Mouse (Mus musculus): Measurements from ENCODE around the gene Strada.
A peak's percentile ranks its signal among the peaks of the same experiment; 100 is the strongest.
"Not testable (repeated sequence)": the region's sequence is repeated elsewhere in the genome, so short reads cannot be mapped to it uniquely, and the experiment has no call there.

The Strada gene

DNA sequence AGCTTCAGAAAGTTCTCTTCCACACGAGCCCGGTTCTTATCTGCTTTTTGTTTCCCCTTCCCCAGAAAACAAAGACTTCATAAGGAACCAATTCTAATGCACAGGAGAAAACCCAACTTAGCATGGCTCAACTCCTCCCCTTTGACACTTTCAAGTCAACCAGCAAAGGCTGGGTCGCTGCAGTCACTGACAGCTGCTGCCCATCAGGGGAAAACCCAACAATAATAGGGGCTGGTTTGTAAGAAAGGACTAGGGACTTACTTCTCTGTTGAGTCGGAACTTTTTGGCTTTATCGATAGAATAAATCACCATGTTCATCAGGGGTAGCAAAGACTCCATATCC is at the start of gene Strada:
TSS of gene Strada (minus strand) at position 46 of the 343 bp plus-strand sequence.
- DNase-seq (ENCODE audit: extremely low spot score, low read depth, low spot score) = no peak

DNA sequence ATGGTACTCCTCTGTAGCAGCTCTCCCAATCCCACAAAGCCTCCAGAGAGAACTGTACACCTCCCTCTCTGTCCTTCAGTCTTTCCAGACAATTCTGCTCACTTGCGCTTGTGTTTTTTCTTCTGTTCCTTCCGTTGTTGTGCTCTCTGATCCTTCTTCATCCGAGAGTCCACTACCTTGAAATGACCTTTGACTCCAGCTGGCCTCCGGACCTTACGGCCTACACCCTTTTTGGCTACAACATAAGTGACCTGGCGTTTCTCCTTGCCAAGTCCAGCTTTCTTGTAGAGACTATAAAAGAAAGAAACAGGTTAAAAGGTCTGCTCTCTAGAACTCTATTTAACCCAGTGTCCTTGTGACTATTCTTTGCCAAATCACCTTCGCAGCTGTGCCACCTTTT is 47.4 kb upstream of the Strada start:
- no peak for DNase-seq (ENCODE audit: extremely low spot score, low read depth, low spot score)

DNA sequence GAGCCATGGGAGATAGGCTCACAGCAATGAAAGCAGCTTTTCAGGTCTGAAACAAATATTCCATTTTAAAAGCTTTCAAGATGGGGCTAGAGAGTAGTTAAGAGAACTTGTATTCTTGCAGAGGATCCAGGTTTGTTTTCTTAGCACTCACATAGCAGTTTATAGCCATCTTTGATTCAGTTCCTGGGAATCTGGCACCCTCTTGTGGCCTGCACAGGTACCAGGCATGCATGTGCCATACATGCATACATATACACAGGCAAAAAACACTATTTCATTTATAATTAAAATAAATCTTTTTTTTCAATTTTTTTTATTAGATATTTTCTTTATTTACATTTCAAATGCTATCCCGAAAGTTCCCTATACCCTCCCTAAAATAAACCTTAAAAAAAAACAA is 44.9 kb upstream of the Strada start:
- no peak for DNase-seq (ENCODE audit: extremely low spot score, low read depth, low spot score)

DNA sequence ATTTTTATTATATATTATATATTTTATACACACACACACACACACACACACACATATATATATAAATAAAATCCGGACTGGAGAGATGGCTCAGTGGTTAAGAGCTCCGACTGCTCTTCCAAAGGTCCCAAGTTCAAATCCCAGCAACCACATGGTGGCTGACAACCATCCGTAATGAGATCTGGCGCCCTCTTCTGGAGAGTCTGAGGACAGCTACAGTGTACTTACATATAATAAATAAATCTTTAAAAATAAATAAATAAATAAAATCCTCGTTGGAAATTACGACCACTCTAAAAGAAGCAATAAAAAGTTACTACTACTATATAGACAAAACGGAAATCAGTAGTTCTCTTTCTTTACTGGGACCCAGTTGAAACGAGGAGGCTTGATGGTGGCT is 32.0 kb upstream of the Strada start:
- DNase-seq (ENCODE audit: extremely low spot score, low read depth, low spot score) = not testable (repeated sequence)

DNA sequence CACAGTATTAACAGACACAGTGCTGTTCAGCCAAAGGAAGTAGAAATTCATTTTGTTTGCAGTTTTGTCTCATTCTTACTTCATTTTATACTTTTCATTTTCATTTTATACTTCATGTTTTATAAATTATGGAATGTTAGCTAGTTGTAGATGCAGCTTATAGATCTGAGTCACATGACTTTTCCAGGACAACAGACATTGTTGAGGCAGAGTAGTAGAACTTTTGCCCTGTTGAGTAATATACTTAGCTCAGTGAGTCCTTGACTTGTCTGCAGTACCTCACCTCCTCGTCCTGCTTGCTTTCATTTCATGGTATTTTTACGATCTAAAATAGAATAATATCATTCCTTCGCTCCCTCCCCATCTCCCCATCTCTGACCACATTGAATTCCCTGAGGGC is 18.6 kb upstream of the Strada start:
- no peak for DNase-seq (ENCODE audit: extremely low spot score, low read depth, low spot score)

DNA sequence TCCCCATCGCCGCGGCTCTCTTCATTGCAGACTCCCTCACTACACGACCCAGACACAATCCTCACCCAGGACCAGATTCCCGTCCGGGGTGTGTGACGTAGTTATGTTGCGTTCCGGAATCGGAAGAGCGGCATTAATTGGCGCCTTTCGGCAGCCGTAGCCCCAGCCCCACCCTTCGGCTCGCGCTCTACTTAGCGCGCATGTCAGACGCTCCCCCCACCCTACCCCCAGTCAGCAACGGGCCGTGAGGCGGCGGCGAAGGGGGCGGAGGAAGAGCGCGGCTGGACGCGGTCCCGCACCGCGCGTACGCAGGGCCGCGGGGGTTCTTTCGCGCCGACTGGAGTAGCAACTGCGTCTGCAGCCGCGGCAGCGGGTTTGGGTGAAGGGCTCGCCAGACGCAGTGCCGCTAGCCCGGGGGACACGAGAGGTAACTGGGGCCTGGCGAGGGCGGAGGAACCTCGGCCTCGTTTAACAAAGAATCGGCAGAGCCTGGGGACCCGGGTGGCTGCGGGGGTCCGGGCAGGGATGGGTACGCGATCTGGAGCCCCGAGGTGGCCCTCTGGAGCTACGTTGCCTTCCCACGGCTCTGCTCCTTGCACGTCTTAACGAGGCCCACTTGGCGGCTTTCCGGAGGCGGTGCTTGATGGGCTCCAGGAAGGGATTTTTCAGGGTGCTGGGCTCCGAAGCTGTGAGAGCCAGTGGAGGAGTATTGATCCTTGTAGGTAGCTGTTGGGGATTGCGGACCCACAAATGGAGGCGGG is 14.9 kb upstream of the Strada start, which contains the start of gene Ddx42:
TSS of gene Ddx42 (plus strand) at position 197 of the 761 bp plus-strand sequence.
- peak; percentile 83 for DNase-seq (ENCODE audit: extremely low spot score, low read depth, low spot score)

DNA sequence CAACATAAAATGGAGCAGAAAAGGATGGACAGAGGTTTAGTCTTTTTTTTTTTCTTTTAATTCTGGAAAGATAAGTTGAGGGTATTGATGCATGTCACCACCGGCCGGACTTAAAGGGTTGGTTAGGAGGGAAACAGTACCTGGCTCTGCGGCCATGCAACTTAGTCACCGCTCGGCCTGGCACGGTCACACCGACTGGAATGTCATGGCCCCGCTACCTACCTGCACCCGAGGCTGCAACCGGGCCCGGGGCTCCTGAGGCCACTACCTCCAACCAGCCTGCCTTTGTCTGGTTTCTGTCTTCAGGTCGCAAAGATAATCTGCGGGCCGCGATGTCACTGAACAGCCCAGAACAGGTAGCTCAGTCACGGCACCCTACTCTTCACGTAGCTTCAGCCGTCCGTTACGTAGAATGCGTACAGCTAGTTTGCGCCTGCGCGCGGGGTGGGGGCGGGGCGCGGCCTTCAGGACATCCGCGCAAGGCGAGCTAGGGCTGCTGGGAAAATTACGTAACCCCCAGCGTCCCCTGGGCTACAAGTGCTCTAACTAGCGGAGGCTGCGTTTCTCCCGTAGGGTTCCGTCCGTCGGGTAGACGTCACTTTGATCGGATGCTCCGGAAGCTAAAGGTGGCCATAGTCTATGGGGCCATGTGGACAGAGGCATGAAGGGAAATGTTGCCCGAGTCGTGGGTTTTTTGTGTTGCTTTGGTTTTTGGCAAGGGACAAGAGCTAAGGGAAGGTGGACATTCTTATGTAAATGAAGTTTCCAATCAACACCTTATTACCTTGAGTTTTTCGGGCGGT is 14.2 kb upstream of the Strada start, which contains the start of gene Ccdc47:
TSS of gene Ccdc47 (minus strand) at position 418 of the 803 bp plus-strand sequence.
- DNase-seq (ENCODE audit: extremely low spot score, low read depth, low spot score) = peak; percentile 91

DNA sequence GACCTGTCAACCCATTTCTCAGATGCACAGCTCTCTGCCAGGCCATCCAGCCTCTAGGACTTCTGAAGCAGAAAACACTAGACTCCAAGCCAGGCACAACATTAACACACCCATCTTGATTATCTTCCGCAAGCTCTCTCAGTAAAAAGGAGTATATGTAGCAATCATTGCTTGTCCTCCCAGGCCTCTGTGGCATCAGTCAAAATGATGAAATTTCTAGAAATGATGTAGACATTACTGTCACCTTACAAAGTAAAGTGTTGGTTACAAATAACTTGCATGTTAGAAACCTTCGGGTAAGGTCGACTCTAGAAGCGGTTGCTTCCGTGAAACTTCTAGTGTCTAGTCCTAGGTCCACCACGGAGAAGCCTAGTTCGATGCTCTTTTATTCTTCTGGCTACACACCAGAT is 13.5 kb upstream of the Strada start:
- DNase-seq (ENCODE audit: extremely low spot score, low read depth, low spot score) = no peak

DNA sequence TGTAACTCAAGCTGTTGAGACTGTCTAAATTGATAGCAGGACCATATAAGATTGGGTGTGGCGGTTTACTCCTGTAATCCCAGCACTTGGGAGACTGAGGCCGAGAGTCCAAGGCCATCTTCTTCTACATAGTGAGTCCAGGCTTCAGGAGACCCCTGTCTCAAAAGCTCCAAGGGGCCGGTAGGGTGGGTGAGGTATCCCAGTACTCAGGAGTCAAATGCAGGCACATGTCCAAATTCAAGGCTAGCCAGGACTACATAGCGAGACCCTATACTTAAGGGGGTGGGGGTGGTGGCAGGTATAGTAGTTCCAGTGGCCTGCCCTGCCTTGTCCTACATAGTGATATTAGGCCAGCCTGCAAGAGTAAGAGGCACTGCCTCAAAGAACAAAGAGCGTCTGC is 12.9 kb upstream of the Strada start:
- no peak for DNase-seq (ENCODE audit: extremely low spot score, low read depth, low spot score)

DNA sequence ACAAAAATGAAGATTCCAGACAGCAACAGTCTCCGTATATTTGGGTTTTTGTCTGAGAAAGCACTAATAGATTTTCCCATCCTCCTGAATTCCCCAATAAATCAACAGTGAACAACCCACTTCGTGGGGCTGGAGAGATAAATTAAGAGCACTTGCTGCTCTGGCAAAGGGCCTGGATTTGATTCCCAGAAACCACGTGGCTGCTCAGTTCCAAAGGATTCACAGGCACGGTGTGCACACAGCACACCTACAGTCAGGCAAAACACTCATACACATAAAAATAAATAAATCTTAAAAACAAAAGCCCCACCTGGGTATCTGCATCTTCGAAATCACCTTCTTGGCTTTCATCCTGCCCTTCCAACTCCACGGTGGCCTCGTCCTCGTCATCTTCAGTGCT is 10.8 kb upstream of the Strada start:
- DNase-seq (ENCODE audit: extremely low spot score, low read depth, low spot score) = no peak

DNA sequence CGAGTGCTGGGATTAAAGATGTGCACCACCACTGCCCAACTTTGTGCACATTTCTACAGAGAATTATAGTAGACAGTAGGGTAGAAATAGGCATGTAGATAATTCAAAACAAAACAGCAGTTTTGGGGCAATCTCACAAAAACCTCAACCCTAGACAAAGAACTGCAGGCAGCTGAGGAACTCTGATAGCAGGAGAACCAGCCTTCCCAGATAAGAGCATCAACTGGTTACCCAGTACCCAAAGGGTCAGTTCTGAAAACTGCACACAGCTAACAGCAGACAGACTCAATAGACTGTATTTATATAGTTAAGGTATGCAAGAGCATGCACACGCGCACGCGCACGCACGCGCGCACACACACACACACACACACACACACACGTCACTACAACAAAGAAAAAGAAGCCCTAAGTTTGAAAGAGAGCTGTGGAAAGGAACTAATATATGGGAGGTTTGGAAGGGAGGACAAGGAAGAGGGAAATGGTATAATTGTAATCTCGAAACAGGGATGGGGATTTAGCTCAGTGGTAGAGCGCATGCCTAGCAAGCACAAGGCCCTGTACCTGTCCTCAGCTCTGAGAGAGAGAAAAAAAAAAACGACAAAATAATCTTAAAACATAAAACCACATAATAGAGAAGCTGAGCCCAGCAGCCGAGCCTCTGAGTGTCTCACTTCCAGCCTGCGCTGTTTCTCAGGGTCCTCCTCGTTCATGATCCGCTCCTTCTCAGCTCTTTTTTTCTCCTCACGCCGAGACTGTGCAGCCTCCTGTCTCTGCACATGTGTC is 438 bp downstream of the Strada start:
- DNase-seq (ENCODE audit: extremely low spot score, low read depth, low spot score) = no peak

DNA sequence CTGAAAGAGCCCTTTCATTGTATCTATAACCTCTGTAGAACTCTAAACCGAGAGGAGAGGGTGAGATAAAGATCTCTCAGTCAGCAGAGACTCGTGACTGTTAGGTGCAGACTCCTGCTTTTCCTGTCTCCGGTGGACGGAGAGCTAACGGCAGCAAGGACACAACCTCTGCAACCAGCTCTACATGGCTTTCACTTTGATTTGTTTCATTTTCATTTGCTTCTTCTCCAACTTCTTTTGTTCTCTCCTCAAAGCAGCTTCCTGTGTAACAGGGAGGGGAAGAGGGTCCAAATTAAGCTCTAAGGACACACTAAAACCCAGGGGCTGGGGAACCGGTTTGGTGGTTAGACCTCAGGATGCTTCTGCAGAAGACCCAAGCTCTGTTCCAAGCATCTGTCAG is 1.2 kb downstream of the Strada start:
- no peak for DNase-seq (ENCODE audit: extremely low spot score, low read depth, low spot score)

DNA sequence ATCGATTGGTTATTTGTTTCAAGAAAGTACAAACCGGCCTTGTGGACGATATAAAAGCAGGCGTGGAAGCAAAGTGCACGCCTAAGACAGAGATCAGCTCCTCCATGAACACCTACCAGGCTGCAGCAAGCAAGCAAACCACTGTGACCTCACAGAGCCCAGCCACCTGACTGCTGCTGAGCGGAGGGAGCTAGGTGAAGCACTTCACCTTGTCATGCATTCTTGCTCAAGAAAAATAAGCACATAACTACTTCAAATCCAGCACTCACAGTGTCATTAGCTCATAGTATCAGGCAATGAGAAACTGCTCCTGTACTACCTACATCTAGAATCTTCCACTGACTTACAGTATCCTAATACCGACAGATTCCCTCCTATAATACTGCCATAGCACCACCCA is 2.0 kb downstream of the Strada start:
- DNase-seq (ENCODE audit: extremely low spot score, low read depth, low spot score) = not testable (repeated sequence)

DNA sequence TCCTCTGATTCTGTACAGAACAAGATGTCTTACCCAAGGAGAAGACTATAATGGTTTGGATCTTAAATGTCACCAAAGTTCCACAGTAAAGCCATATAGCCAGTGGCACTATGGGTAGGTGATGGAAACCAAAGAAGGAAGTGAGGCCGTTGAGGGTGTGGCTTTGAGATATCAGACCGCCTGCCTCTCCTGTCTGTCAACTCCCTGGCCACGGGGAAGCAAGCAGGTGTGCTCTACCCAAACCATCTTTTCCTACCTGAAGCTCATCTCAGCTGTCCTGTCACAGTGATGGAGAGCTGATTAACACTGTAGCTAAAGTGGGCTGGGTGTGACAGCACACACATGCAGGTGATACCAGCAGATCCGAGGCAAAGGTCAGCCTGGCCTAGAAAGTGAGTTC is 3.7 kb downstream of the Strada start:
- no peak for DNase-seq (ENCODE audit: extremely low spot score, low read depth, low spot score)

DNA sequence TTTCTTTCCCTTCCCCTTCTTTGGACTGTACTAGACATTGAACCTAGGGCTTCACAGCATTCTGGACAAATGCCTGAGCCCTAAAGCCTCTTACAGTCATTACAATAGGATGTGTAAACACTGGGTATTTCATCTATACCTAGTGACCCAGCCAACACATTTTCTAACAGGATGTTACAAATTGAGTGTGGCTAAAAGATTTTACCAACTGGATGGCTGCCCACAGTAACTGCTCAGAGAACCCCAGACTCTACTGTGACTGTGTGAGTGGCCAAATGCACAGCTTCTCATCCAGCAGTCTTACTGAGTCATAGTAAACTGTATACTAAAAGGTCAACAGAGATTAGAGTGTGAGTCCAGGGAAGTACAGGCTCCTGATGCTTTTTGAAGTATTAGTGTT is 6.6 kb downstream of the Strada start:
- DNase-seq (ENCODE audit: extremely low spot score, low read depth, low spot score) = no peak

DNA sequence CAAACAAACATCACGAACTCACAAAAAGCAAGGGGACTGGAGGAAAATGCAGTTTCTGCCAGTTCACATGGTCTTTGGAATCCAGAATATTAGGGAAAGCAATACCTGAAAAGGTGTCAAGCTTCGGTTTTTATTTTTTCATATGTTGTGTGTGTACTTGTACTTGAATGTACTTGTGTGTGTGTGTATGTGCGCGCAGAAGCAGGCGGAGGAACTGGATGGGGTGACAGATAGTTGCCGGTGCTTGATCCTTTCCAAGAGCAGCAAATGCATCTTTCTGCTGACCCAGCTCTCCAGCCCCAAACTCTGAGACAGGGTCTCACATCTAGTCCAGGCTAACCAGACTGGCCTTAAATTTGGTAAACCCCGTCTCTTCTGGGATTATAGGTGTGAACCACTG is 7.1 kb downstream of the Strada start:
- DNase-seq (ENCODE audit: extremely low spot score, low read depth, low spot score) = no peak

DNA sequence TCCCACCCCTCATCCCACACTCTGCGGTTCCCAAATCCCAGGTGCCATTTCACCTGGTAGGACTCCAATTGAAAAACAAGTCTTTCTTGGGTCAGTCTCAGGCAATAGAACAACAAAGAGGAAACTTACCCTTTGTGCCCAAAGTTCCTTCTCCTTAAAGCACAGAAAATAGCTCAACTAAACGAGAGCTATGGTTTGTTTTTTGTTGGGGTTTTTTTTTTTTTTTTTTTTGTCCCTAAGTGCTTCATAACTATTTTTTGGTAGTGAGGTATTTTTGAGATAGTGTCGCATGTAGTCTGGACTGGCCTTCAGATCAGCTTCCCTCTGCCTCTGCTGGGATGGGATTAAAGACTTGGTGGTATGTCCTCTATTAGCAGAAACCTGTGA is 7.8 kb downstream of the Strada start:
- no peak for DNase-seq (ENCODE audit: extremely low spot score, low read depth, low spot score)

DNA sequence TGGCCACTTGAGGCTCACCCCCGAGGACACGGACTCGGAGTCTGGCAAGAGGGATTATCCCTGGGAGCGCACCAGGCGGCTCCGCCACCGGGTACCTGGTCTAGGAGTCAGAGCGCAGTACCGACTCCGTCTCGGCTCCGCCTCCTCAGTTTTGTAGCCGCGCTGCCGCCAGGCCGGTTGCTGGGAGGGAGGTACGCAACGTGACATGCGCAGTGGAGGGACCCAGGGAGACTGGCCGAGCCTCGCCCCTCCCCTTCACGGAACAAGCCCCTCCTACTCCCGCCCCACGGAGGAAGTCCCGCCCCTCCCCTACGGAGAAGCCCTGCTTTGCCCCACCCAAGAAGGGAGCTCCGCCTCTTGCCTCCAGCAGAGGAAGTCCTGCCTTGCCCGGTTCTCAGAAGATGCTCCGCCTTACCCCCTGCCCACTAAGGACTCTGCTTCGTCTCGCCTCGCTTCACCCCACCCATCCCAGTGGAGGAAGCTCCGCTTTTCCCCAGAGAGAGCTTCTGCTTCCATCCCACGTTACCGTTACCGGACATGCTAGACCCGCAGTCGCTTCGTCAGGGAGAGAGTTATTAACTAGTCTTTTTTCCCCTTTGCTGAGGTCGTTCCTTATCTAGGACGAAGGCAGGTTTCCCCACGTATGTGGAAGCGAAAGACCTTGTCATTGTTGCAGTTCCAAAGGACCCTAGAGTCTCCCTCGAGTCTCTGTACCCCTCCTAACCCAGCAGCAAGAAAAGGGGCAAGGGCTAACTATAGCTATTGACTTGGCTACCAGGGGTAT is 8.4 kb downstream of the Strada start:
- peak; percentile 84 for DNase-seq (ENCODE audit: extremely low spot score, low read depth, low spot score)

DNA sequence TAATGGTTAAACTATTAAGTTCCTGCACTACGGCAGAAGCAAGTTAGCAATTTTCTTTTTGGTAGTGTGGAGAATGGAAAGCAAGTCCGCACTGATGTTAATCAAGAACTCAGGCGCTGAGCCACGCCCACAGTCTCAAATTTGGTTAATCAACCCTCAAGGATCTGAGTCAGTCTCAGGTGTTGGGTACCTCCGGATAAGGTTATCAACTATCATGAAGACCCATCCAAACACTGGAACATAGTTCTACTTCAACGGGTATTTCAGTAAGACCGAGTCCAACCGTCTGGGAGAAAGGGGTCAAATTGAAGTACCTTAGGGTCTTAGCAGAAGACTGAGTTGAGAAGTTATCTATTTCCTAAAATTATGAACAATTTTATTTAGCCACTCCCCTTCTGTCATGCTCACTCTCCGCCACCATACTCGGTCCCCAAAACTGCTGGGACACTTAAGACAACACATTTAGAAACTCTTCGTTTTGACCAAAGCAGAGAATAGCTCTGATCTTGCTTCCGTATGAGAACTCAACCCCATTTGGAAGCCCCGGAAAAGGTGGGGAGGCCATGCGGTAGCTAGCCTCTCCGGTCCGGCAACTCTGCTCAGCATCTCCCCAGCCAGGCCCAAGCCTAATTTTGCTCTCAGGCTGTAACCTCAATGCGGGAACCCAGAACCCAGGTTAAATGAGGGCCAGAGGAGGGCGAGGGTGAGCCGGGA is 9.2 kb downstream of the Strada start:
- no peak for DNase-seq (ENCODE audit: extremely low spot score, low read depth, low spot score)

DNA sequence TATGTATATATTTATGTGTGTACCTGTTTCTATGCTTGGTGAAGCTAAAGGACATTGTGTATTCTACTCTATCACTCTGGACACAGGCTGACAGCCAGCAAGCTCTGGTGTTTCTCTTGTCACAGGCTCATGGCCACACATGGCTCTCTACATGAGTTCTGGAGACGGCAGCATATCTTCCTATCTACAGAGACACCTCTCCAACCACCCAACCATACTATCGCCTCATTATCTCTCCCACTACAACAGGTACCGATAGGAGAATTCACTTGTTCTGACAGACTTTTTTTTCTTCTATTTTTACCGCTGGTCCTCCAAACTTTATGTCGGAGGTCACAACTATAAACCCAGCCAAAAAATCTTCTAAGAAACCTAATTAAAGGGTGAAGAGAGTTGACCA is 9.7 kb downstream of the Strada start:
- no peak for DNase-seq (ENCODE audit: extremely low spot score, low read depth, low spot score)

All from hindlimb bud, embryonic 11.5 days (tissue).